Mouse (Mus musculus) embryonic facial prominence, embryonic 11.5 days (tissue): Measurements from ENCODE around the gene Rabep1. TPM values are rescaled to one million over a fixed set of nuclear protein-coding genes. Genes with fewer than 3 reads are reported as not detected.
"Not testable (repeated sequence)": the region's sequence is repeated elsewhere in the genome, so short reads cannot be mapped to it uniquely, and the experiment has no call there.

Experiments
- ATAC-seq: fragments of 200-750 bp; cut with Nextera tagmentation; replicated peaks from 2 replicates; pipeline ENCODE4 v1.8.0; 2017; ENCODE audit warnings: low read depth; ENCODE audit not compliant: insufficient number of reproducible peaks, low FRiP score, low TSS enrichment
- DNase-seq: peaks from one replicate; pipeline ENCODE4 v3.0.0-alpha.2; 2015; ENCODE audit warnings: low spot score
- H3K27ac ChIP-seq: fragments of 300-500 bp; sonication (generic); replicated peaks from 2 replicates; pipeline ENCODE4 v1.5.1; 2014; ENCODE audit warnings: mild to moderate bottlenecking, low read depth, low read length, control low read depth
- H3K27me3 ChIP-seq: fragments of 300-500 bp; sonication (generic); 2 replicates; pipeline ENCODE4 v1.6.1; 2014; ENCODE audit warnings: mild to moderate bottlenecking, low read length, moderate library complexity, mixed read lengths; ENCODE audit not compliant: control insufficient read depth, insufficient read depth
- H3K36me3 ChIP-seq: fragments of 300-500 bp; sonication (generic); replicated peaks from 2 replicates; pipeline ENCODE4 v1.6.1; 2014; ENCODE audit warnings: low read depth, mild to moderate bottlenecking, low read length, moderate library complexity, mixed read lengths; ENCODE audit not compliant: control insufficient read depth, insufficient read depth
- H3K4me1 ChIP-seq: fragments of 300-500 bp; sonication (generic); 2 replicates; pipeline ENCODE4 v1.6.1; 2014; ENCODE audit warnings: low read length, mixed read lengths; ENCODE audit not compliant: control insufficient read depth, insufficient read depth
- H3K4me2 ChIP-seq: fragments of 300-500 bp; sonication (generic); 2 replicates; pipeline ENCODE4 v1.6.1; 2014; ENCODE audit warnings: low read depth, mild to moderate bottlenecking, control low read depth, low read length, moderate library complexity
- H3K4me3 ChIP-seq: fragments of 300-500 bp; sonication (generic); 2 replicates; pipeline ENCODE4 v1.5.1; 2014; ENCODE audit warnings: low read depth, low read length, control low read depth
- H3K9ac ChIP-seq: fragments of 300-500 bp; sonication (generic); replicated peaks from 2 replicates; pipeline ENCODE4 v1.6.1; 2014; ENCODE audit warnings: mild to moderate bottlenecking, control low read depth, low read length
- H3K9me3 ChIP-seq: fragments of 300-500 bp; sonication (generic); replicated peaks from 2 replicates; pipeline ENCODE4 v1.6.1; 2016; ENCODE audit warnings: mild to moderate bottlenecking, low read length, inconsistent platforms, mixed read lengths; ENCODE audit not compliant: control insufficient read depth
- WGBS: fragments of 180-500 bp; shearing (Covaris S2); extraction: QIAGEN DNeasy Blood & Tissue Kit; methylation state at CpG from one replicate; pipeline ENCODE4 v1.1.7; 2014; 5-methylcytosine and 5-hydroxymethylcytosine counted together
- polyA plus RNA-seq: library from polyadenylated mRNA; unstranded; fragments of >200 nt; fragmentation: Nextera tagmentation; extraction: Ambion mirVana; gene quantifications from 2 replicates; pipeline ENCODE4 v1.2.1, GENCODE M21; 2014

Gene Rabep1
- polyA plus RNA-seq, 1 experiment from 2014 or later: 36.6 TPM

- 92% methylated on average over 3 of the region's 3 CpGs for WGBS
- no peaks in the 10 kb centered on the region for H3K36me3 ChIP-seq
- DNase-seq: no peak
- no peak overlapping the region for H3K4me2 ChIP-seq
- no peaks in the 10 kb centered on the region for H3K9me3 ChIP-seq
- H3K4me1 ChIP-seq: no peaks in the 10 kb centered on the region
- H3K27me3 ChIP-seq: no peaks in the 10 kb centered on the region
- no peak overlapping the region for H3K4me3 ChIP-seq
- ATAC-seq: no peak
- no peak overlapping the region for H3K9ac ChIP-seq
- H3K27ac ChIP-seq: no peak overlapping the region
Observed at GRCm38 (mm10) chr11:70837031-70837430, 7.5 kb upstream of the Rabep1 start.

DNA sequence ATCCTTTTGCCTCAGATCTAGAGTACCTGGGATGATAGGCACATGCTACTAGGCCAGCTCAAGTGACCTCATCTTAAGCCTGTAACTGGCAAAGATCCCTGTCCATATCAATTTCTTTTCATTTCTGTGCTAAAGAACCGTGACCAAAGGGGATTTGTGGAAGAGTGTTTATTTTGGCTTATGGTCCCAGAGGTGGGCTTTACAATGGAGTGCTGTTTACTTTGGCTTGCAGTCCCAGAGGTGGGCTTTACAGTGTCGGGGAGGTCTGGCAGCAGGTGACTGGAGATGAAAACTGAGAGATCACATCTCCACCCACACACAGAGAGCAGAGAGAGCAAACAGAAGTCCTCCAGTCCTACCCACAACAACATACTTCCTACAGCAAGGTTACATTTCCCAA, 6.0 kb upstream of the Rabep1 start:
- ATAC-seq (no peak), DNase-seq (peak; percentile 9)
- no peak overlapping the region for H3K4me3 ChIP-seq
- WGBS: 38% methylated on average over 2 of the region's 2 CpGs
- no peaks in the 10 kb centered on the region for H3K9me3 ChIP-seq
- no peak overlapping the region for H3K27ac ChIP-seq
- H3K4me1 ChIP-seq: no peaks in the 10 kb centered on the region
- H3K27me3 ChIP-seq: no peaks in the 10 kb centered on the region
- no peaks in the 10 kb centered on the region for H3K36me3 ChIP-seq
- no peak overlapping the region for H3K9ac ChIP-seq
- H3K4me2 ChIP-seq: no peak overlapping the region

DNA sequence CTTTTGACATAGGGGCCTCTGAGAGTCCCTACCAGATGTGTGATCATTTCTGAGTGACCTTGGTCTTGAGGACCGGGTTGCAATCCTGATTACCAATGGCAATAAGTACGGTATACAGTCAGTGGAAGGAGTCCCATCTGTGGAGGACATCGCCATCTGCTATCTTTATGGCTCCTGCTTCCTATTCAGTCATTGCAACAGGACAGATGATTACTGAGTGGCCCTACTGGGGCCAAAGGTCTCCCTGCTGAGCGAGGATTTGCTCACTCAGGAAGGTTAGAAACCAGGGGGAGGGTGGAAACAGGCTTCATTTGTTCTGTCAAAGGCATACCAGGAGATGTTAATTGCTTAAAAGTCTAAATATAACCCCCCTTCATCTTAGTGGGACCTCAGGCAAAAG, 1.6 kb upstream of the Rabep1 start:
- DNase-seq (no peak), ATAC-seq (no peak)
- H3K27me3 ChIP-seq: no peaks in the 10 kb centered on the region
- no peak overlapping the region for H3K9ac ChIP-seq
- no peak overlapping the region for H3K4me2 ChIP-seq
- H3K4me1 ChIP-seq: no peaks in the 10 kb centered on the region
- 53% methylated on average over 4 of the region's 4 CpGs for WGBS
- no peaks in the 10 kb centered on the region for H3K9me3 ChIP-seq
- no peaks in the 10 kb centered on the region for H3K36me3 ChIP-seq
- no peak overlapping the region for H3K27ac ChIP-seq
- H3K4me3 ChIP-seq: no peak overlapping the region

DNA sequence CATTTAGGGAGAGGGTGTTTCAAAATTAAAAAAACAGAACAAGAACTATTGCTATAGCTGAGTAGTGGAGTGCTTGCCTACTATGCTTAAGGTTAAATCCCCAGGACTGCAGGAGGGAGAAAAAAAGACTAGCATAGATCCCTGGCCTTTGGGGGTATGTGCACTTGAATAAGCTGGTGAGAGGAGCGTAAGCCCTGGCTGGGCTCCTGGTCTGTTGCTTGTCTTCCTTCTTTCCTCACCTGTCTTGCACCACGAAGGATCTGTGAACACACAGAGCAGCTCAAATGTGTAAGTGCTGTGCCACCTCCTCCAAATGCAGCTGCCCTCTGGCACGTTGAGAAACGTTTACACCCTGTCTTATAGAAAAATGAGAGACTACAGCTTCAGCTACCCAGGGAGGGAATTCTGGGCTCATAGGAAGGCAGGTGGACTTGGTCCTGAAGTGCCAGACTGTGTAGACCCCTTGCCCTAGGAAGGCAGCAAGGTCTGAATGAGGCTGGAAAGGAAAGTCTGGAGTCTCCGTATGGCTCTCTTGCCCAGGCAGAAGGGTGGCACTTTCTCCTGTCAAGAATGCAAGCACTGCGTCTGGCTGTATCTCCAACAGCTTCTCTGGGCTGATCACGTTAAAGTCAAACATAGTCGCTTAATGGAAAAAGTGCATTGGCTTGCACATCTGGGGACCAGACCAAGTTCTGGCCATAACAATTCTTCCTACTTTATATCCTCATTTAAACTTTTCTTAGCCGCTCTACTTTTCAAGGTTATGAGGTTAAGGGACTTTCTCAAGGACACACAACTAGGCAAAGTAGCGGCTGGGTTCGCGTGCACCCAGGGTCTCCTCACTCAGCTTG, 652 bp upstream of the Rabep1 start:
- H3K4me3 ChIP-seq: peak overlapping the region; percentile 98
- no peaks in the 10 kb centered on the region for H3K4me1 ChIP-seq
- no peaks in the 10 kb centered on the region for H3K27me3 ChIP-seq
- 17% methylated on average over 12 of the region's 12 CpGs for WGBS
- no peak overlapping the region for H3K27ac ChIP-seq
- peak overlapping the region; percentile 93; the same call in 1 of the 2 replicates for H3K9ac ChIP-seq
- no peaks in the 10 kb centered on the region for H3K36me3 ChIP-seq
- ATAC-seq (peak; percentile 63; the same call in 1 of the 2 replicates), DNase-seq (no peak)
- H3K9me3 ChIP-seq: no peaks in the 10 kb centered on the region
- peak overlapping the region; percentile 54 for H3K4me2 ChIP-seq

GRCm38 (mm10) chr11:70845457-70845978, 940 bp downstream of the Rabep1 start:
- Histone ChIP-seq H3K9me3 (no peaks in the 10 kb centered on the region), H3K9ac (peak overlapping the region; percentile 93), H3K27me3 (no peaks in the 10 kb centered on the region), H3K4me2 (peak overlapping the region; percentile 54), H3K4me1 (no peaks in the 10 kb centered on the region), H3K36me3 (no peaks in the 10 kb centered on the region), H3K4me3 (peak overlapping the region; percentile 98), H3K27ac (no peak overlapping the region)
- 7% methylated on average over 19 of the region's 19 CpGs for WGBS
- ATAC-seq (no peak), DNase-seq (no peak)

GRCm38 (mm10) chr11:70846029-70846428, 1.5 kb downstream of the Rabep1 start:
- peak overlapping the region; percentile 54 for H3K4me2 ChIP-seq
- no peak overlapping the region for H3K9ac ChIP-seq
- no peaks in the 10 kb centered on the region for H3K36me3 ChIP-seq
- H3K4me1 ChIP-seq: no peaks in the 10 kb centered on the region
- no peak overlapping the region for H3K27ac ChIP-seq
- H3K9me3 ChIP-seq: no peaks in the 10 kb centered on the region
- 48% methylated on average over 2 of the region's 2 CpGs for WGBS
- H3K4me3 ChIP-seq: peak overlapping the region; percentile 98
- no peak for DNase-seq
- no peak for ATAC-seq
- no peaks in the 10 kb centered on the region for H3K27me3 ChIP-seq

DNA sequence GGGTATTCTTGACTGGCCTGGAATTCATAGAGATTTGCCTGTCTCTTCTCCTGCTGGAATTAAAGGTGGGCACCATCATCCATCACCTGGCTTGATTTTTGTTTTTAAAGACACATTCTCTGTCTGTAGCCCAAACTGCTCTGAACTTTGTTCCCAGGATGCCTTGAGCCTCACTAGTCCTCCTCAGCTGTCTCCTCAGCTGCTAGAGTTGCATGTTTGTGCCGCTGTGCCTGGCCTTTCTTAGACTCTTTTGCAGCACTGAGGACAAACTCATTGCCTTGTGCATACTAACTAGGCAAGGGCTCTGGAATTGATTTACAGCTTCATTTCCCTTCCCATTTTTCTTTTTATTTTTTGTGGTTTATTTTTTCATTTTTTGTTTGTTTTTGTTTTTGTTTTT, 15.8 kb downstream of the Rabep1 start:
- ATAC-seq (no peak), DNase-seq (no peak)
- no peaks in the 10 kb centered on the region for H3K36me3 ChIP-seq
- H3K27ac ChIP-seq: no peak overlapping the region
- WGBS: 89% methylated on average over 1 of the region's 1 CpGs
- no peaks in the 10 kb centered on the region for H3K4me1 ChIP-seq
- no peak overlapping the region for H3K4me3 ChIP-seq
- H3K27me3 ChIP-seq: no peaks in the 10 kb centered on the region
- H3K9ac ChIP-seq: no peak overlapping the region
- no peaks in the 10 kb centered on the region for H3K9me3 ChIP-seq
- H3K4me2 ChIP-seq: no peak overlapping the region

DNA sequence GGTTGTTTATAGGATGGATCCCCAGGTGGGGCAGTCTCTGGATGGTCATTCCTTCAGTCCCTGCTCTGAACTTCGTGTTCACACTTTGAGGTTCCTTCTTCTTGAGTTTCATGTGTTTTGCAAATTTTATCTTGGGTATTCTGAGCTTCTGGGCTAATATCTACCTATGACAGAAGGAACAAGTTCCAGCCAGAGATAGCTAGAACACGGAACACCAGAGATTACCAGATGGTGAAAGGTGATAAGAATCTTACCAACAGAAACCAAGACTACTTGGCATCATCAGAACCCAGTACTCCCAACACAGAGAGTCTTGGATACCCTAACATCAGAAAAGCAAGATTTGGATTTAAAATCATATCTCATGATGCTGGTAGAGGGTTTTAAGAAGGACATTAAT, 18.6 kb downstream of the Rabep1 start:
- H3K9me3 ChIP-seq, DNase-seq, H3K9ac ChIP-seq, H3K27ac ChIP-seq, ATAC-seq, H3K4me1 ChIP-seq, H3K27me3 ChIP-seq, H3K4me3 ChIP-seq, H3K4me2 ChIP-seq, H3K36me3 ChIP-seq: not testable (repeated sequence)
- 86% methylated on average over 2 of the region's 2 CpGs for WGBS
